Mouse (Mus musculus) hindbrain, embryonic 13.5 days (tissue): ENCODE measurements around the gene Kdm1b. TPM values are rescaled to one million over a fixed set of nuclear protein-coding genes. Genes with fewer than 3 reads are reported as not detected.
A peak's percentile ranks its signal among the peaks of the same experiment; 100 is the strongest.

ENCODE experiments used
- ATAC-seq: fragments of 200-750 bp; cut with Nextera tagmentation; 2 replicates; pipeline ENCODE4 v1.8.0; 2017; ENCODE audit warnings: moderate TSS enrichment; ENCODE audit not compliant: low FRiP score
- H3K27ac ChIP-seq: fragments of 300-500 bp; sonication (generic); 2 replicates; pipeline ENCODE4 v1.5.1; 2015; ENCODE audit warnings: inconsistent platforms, mild to moderate bottlenecking, moderate library complexity
- H3K27me3 ChIP-seq: fragments of 300-500 bp; sonication (generic); 2 replicates; pipeline ENCODE4 v1.6.1; 2015; ENCODE audit warnings: mild to moderate bottlenecking, inconsistent platforms
- H3K36me3 ChIP-seq: fragments of 300-500 bp; sonication (generic); 2 replicates; pipeline ENCODE4 v1.6.1; 2015; ENCODE audit warnings: mild to moderate bottlenecking, inconsistent platforms
- H3K4me1 ChIP-seq: fragments of 300-500 bp; sonication (generic); replicated peaks from 2 replicates; pipeline ENCODE4 v1.6.1; 2015; ENCODE audit warnings: inconsistent platforms
- H3K4me2 ChIP-seq: fragments of 300-500 bp; sonication (generic); 2 replicates; pipeline ENCODE4 v1.6.1; 2015; ENCODE audit warnings: inconsistent platforms, mild to moderate bottlenecking, moderate library complexity
- H3K4me3 ChIP-seq: fragments of 300-500 bp; sonication (generic); 2 replicates; pipeline ENCODE4 v1.5.1; 2015; ENCODE audit warnings: mild to moderate bottlenecking, inconsistent platforms
- H3K9ac ChIP-seq: fragments of 300-500 bp; sonication (generic); 2 replicates; pipeline ENCODE4 v1.6.1; 2015; ENCODE audit warnings: mild to moderate bottlenecking, inconsistent platforms
- H3K9me3 ChIP-seq: fragments of 300-500 bp; sonication (generic); 2 replicates; pipeline ENCODE4 v1.6.1; 2016; ENCODE audit warnings: inconsistent platforms
- WGBS: fragments of 180-500 bp; shearing (Covaris S2); methylation state at CpG from one replicate; pipeline ENCODE4 v1.1.7; 2015; 5-methylcytosine and 5-hydroxymethylcytosine counted together
- polyA plus RNA-seq: library from polyadenylated mRNA; unstranded; fragments of >200 nt; fragmentation: Nextera tagmentation; extraction: Ambion mirVana; gene quantifications from 2 replicates; pipeline ENCODE4 v1.2.1, GENCODE M21; 2015

Kdm1b gene
- polyA plus RNA-seq, 1 experiment from 2014 or later = 20.3 TPM

- Histone ChIP-seq H3K4me3 (no peak overlapping the region), H3K4me1 (peaks cover 4% of the 10 kb centered on the region; the same call in 1 of the 2 replicates), H3K9me3 (no peaks in the 10 kb centered on the region), H3K27me3 (no peaks in the 10 kb centered on the region), H3K9ac (no peak overlapping the region), H3K27ac (no peak overlapping the region), H3K36me3 (peaks cover 6% of the 10 kb centered on the region; the same call in 1 of the 2 replicates), H3K4me2 (no peak overlapping the region)
- ATAC-seq = no peak
- 79% methylated on average over 6 of the region's 6 CpGs for WGBS
These were observed 5.4 kb upstream of the Kdm1b start for GRCm38 (mm10) chr13:47037946-47038345.

GRCm38 (mm10) chr13:47040061-47040460 lies 3.2 kb upstream of the Kdm1b start:
- 96% methylated on average over 5 of the region's 5 CpGs for WGBS
- Histone ChIP-seq H3K27ac (no peak overlapping the region), H3K9ac (no peak overlapping the region), H3K9me3 (no peaks in the 10 kb centered on the region), H3K36me3 (no peaks in the 10 kb centered on the region), H3K4me3 (no peak overlapping the region), H3K27me3 (no peaks in the 10 kb centered on the region), H3K4me2 (no peak overlapping the region), H3K4me1 (peaks cover 13% of the 10 kb centered on the region)
- ATAC-seq = no peak

GRCm38 (mm10) chr13:47042024-47042633 lies 1.2 kb upstream of the Kdm1b start:
- WGBS = 60% methylated on average over 8 of the region's 8 CpGs
- H3K9ac ChIP-seq = no peak overlapping the region
- no peak for ATAC-seq

GRCm38 (mm10) chr13:47043833-47044616 lies 726 bp downstream of the Kdm1b start:
- no peaks in the 10 kb centered on the region for H3K27me3 ChIP-seq
- H3K9me3 ChIP-seq = no peaks in the 10 kb centered on the region
- H3K4me2 ChIP-seq = peak overlapping the region; percentile 99
- H3K9ac ChIP-seq = peak overlapping the region; percentile 90
- H3K4me1 ChIP-seq = peaks cover 20% of the 10 kb centered on the region
- H3K4me3 ChIP-seq = peak overlapping the region; percentile 79
- peak; percentile 67 for ATAC-seq
- H3K27ac ChIP-seq = peak overlapping the region; percentile 86
- 2% methylated on average over 43 of the region's 45 CpGs for WGBS
- H3K36me3 ChIP-seq = peaks cover 10% of the 10 kb centered on the region

More at GRCm38 (mm10) chr13:47042024-47042633, 1.2 kb upstream of the Kdm1b start:
- Histone ChIP-seq H3K4me2 (peak overlapping the region; percentile 99), H3K4me3 (peak overlapping the region; percentile 79), H3K4me1 (peaks cover 20% of the 10 kb centered on the region), H3K36me3 (no peaks in the 10 kb centered on the region), H3K9me3 (no peaks in the 10 kb centered on the region), H3K27me3 (no peaks in the 10 kb centered on the region), H3K27ac (peak overlapping the region; percentile 71)

- H3K4me3 ChIP-seq = peak within 1 kb of the TSS; percentile 79
- H3K4me2 ChIP-seq = peak within 1 kb of the TSS; percentile 99
- ATAC-seq = no peak
- H3K36me3 ChIP-seq = peaks cover 16% of the 10 kb centered on the region
- H3K9ac ChIP-seq = peak within 1 kb of the TSS; percentile 90
- H3K9me3 ChIP-seq = no peaks in the 10 kb centered on the region
- H3K4me1 ChIP-seq = peaks cover 20% of the 10 kb centered on the region
- H3K27ac ChIP-seq = peak within 1 kb of the TSS; percentile 86
- no peaks in the 10 kb centered on the region for H3K27me3 ChIP-seq
- 16% methylated on average over 10 of the region's 10 CpGs for WGBS
These were observed 1.3 kb downstream of the Kdm1b start, which contains the start of gene Tpmt for GRCm38 (mm10) chr13:47044617-47044947. TSS of gene Tpmt (minus strand) at chr13:47044737.

GRCm38 (mm10) chr13:47047996-47048395 lies 4.7 kb downstream of the Kdm1b start:
- Histone ChIP-seq H3K4me2 (no peak overlapping the region), H3K9me3 (no peaks in the 10 kb centered on the region), H3K36me3 (peaks cover 50% of the 10 kb centered on the region), H3K4me1 (peaks cover 15% of the 10 kb centered on the region), H3K9ac (no peak overlapping the region), H3K27ac (no peak overlapping the region), H3K27me3 (no peaks in the 10 kb centered on the region), H3K4me3 (no peak overlapping the region)
- no peak for ATAC-seq
- 94% methylated on average over 4 of the region's 4 CpGs for WGBS

- Histone ChIP-seq H3K9me3 (no peaks in the 10 kb centered on the region), H3K36me3 (peaks cover 64% of the 10 kb centered on the region), H3K27ac (no peak overlapping the region)
These were observed 6.7 kb downstream of the Kdm1b start for GRCm38 (mm10) chr13:47050009-47050408.

GRCm38 (mm10) chr13:47053971-47054370 lies 10.7 kb downstream of the Kdm1b start:
- WGBS = 35% methylated on average over 10 of the region's 10 CpGs
- Histone ChIP-seq H3K4me2 (no peak overlapping the region), H3K27me3 (no peaks in the 10 kb centered on the region), H3K36me3 (peaks cover 90% of the 10 kb centered on the region), H3K9me3 (no peaks in the 10 kb centered on the region), H3K27ac (no peak overlapping the region), H3K4me3 (no peak overlapping the region), H3K4me1 (no peaks in the 10 kb centered on the region), H3K9ac (no peak overlapping the region)
- ATAC-seq = no peak

More at GRCm38 (mm10) chr13:47050009-47050408, 6.7 kb downstream of the Kdm1b start:
- no peak overlapping the region for H3K9ac ChIP-seq
- H3K27me3 ChIP-seq = no peaks in the 10 kb centered on the region
- 0 out of 2 replicates have a peak, but pooled peaks cover 6% of the 10 kb centered on the region for H3K4me1 ChIP-seq
- H3K4me2 ChIP-seq = no peak overlapping the region
- H3K4me3 ChIP-seq = no peak overlapping the region
- 92% methylated on average over 4 of the region's 4 CpGs for WGBS
- ATAC-seq = no peak

GRCm38 (mm10) chr13:47056126-47056525 lies 12.8 kb downstream of the Kdm1b start:
- Histone ChIP-seq H3K4me2 (no peak overlapping the region), H3K9ac (no peak overlapping the region), H3K27me3 (no peaks in the 10 kb centered on the region), H3K36me3 (peaks cover 90% of the 10 kb centered on the region), H3K4me1 (no peaks in the 10 kb centered on the region), H3K27ac (no peak overlapping the region), H3K4me3 (no peak overlapping the region), H3K9me3 (no peaks in the 10 kb centered on the region)
- ATAC-seq = no peak
- 92% methylated on average over 11 of the region's 11 CpGs for WGBS

GRCm38 (mm10) chr13:47056781-47057180 lies 13.5 kb downstream of the Kdm1b start:
- no peak overlapping the region for H3K4me3 ChIP-seq
- H3K9ac ChIP-seq = no peak overlapping the region
- H3K27me3 ChIP-seq = no peaks in the 10 kb centered on the region
- H3K36me3 ChIP-seq = peaks cover 86% of the 10 kb centered on the region
- H3K27ac ChIP-seq = no peak overlapping the region
- ATAC-seq = no peak
- WGBS = 92% methylated on average over 5 of the region's 5 CpGs
- no peaks in the 10 kb centered on the region for H3K9me3 ChIP-seq
- H3K4me2 ChIP-seq = no peak overlapping the region
- H3K4me1 ChIP-seq = no peaks in the 10 kb centered on the region

- no peak overlapping the region for H3K4me2 ChIP-seq
- no peak overlapping the region for H3K9ac ChIP-seq
- H3K36me3 ChIP-seq = peaks cover 84% of the 10 kb centered on the region
- no peaks in the 10 kb centered on the region for H3K9me3 ChIP-seq
- no peak for ATAC-seq
- no peak overlapping the region for H3K27ac ChIP-seq
- 95% methylated on average over 17 of the region's 17 CpGs for WGBS
- H3K4me1 ChIP-seq = no peaks in the 10 kb centered on the region
- no peaks in the 10 kb centered on the region for H3K27me3 ChIP-seq
- H3K4me3 ChIP-seq = no peak overlapping the region
These were observed 19.5 kb downstream of the Kdm1b start for GRCm38 (mm10) chr13:47062756-47063155.

- no peak overlapping the region for H3K27ac ChIP-seq
- no peak for ATAC-seq
- no peaks in the 10 kb centered on the region for H3K27me3 ChIP-seq
- no peak overlapping the region for H3K4me3 ChIP-seq
- H3K36me3 ChIP-seq = peaks cover 85% of the 10 kb centered on the region
- no peaks in the 10 kb centered on the region for H3K9me3 ChIP-seq
- WGBS = 87% methylated on average over 15 of the region's 15 CpGs
- no peaks in the 10 kb centered on the region for H3K4me1 ChIP-seq
- H3K4me2 ChIP-seq = no peak overlapping the region
- no peak overlapping the region for H3K9ac ChIP-seq
These were observed 20.9 kb downstream of the Kdm1b start for GRCm38 (mm10) chr13:47063985-47064760.
